Mouse (Mus musculus) hindbrain, postnatal 0 days (tissue): ENCODE data around the gene Pgf. TPM values are rescaled to one million over a fixed set of nuclear protein-coding genes. Genes with fewer than 3 reads are reported as not detected.

Experiments
- ATAC-seq: fragments of 200-750 bp; cut with Nextera tagmentation; 2 replicates; pipeline ENCODE4 v1.8.0; 2017; ENCODE audit warnings: mild to moderate bottlenecking, moderate TSS enrichment, moderate library complexity
- DNase-seq: peaks from one replicate; pipeline ENCODE4 v3.0.0-alpha.2; 2015; ENCODE audit warnings: low spot score
- H3K27ac ChIP-seq: fragments of 300-500 bp; sonication (generic); 2 replicates; pipeline ENCODE4 v1.5.1; 2014; ENCODE audit warnings: mild to moderate bottlenecking
- H3K27me3 ChIP-seq: fragments of 300-500 bp; sonication (generic); 2 replicates; pipeline ENCODE4 v1.6.1; 2014; ENCODE audit warnings: low read length, mixed read lengths; ENCODE audit not compliant: insufficient read depth
- H3K36me3 ChIP-seq: fragments of 300-500 bp; sonication (generic); 2 replicates; pipeline ENCODE4 v1.6.1; 2014; ENCODE audit warnings: low read length, mixed read lengths; ENCODE audit not compliant: insufficient read depth
- H3K4me1 ChIP-seq: fragments of 300-500 bp; sonication (generic); 2 replicates; pipeline ENCODE4 v1.6.1; 2014; ENCODE audit warnings: antibody characterized with exemption, low read length, mixed read lengths; ENCODE audit not compliant: insufficient read depth
- H3K4me2 ChIP-seq: fragments of 300-500 bp; sonication (generic); 2 replicates; pipeline ENCODE4 v1.6.1; 2014; ENCODE audit warnings: low read depth, mild to moderate bottlenecking, low read length, moderate library complexity, mixed read lengths
- H3K4me3 ChIP-seq: fragments of 300-500 bp; sonication (generic); 2 replicates; pipeline ENCODE4 v1.5.1; 2014; ENCODE audit warnings: low read length
- H3K9ac ChIP-seq: fragments of 300-500 bp; sonication (generic); replicated peaks from 2 replicates; pipeline ENCODE4 v1.6.1; 2014; ENCODE audit warnings: mild to moderate bottlenecking, low read length, moderate library complexity, mixed read lengths
- H3K9me3 ChIP-seq: fragments of 300-500 bp; sonication (generic); 2 replicates; pipeline ENCODE4 v1.6.1; 2016; ENCODE audit warnings: low read length, mixed read lengths
- CTCF ChIP-seq: IDR thresholded peaks from 2 replicates; pipeline ENCODE4 v1.5.1; 2016; ENCODE audit warnings: antibody characterized with exemption, control low read depth, low read depth
- WGBS: fragments of 180-500 bp; shearing (Covaris S2); extraction: QIAGEN DNeasy Blood & Tissue Kit; methylation state at CpG from one replicate; pipeline ENCODE4 v1.1.7; 2014; 5-methylcytosine and 5-hydroxymethylcytosine counted together
- polyA plus RNA-seq: library from polyadenylated mRNA; unstranded; fragments of >200 nt; fragmentation: Nextera tagmentation; extraction: Ambion mirVana; gene quantifications from 2 replicates; pipeline ENCODE4 v1.2.1, GENCODE M21; 2015
- total RNA-seq: library from RNA; depleted of rRNA; stranded (reverse); fragments of >200 nt; gene quantifications from 2 replicates; pipeline ENCODE4 v1.2.3, GENCODE M21; 2014; rRNA removed

Gene Pgf
- total and polyA plus RNA-seq, 2 experiments from 2014 or later, result 5.0 to 10.0 TPM

GRCm38 (mm10) chr12:85129426-85129978, 48.1 kb downstream of the Pgf start:
- Histone ChIP-seq H3K9me3 (no peaks in the 10 kb centered on the region), H3K27ac (no peak overlapping the region), H3K36me3 (peaks cover 67% of the 10 kb centered on the region), H3K4me1 (no peaks in the 10 kb centered on the region), H3K27me3 (no peaks in the 10 kb centered on the region), H3K4me2 (no peak overlapping the region), H3K4me3 (no peak overlapping the region), H3K9ac (no peak overlapping the region)
- DNase-seq (no peak), ATAC-seq (no peak)
- TF ChIP-seq CTCF, result no peak
- WGBS, result 92% methylated on average over 9 of the region's 9 CpGs

- H3K9ac ChIP-seq, result no peak overlapping the region
- WGBS, result 63% methylated on average over 8 of the region's 8 CpGs
- no peaks in the 10 kb centered on the region for H3K4me1 ChIP-seq
- no peaks in the 10 kb centered on the region for H3K27me3 ChIP-seq
- no peaks in the 10 kb centered on the region for H3K9me3 ChIP-seq
- H3K27ac ChIP-seq, result no peak overlapping the region
- H3K4me3 ChIP-seq, result no peak overlapping the region
- peaks cover 65% of the 10 kb centered on the region for H3K36me3 ChIP-seq
- DNase-seq (peak; percentile 33), ATAC-seq (0 out of 2 replicates have a peak, but pooled peaks have one; percentile 51)
- TF ChIP-seq CTCF, result no peak
- H3K4me2 ChIP-seq, result no peak overlapping the region
Observed at GRCm38 (mm10) chr12:85126986-85127603, 50.5 kb downstream of the Pgf start.

- Histone ChIP-seq H3K4me1 (no peaks in the 10 kb centered on the region), H3K27me3 (no peaks in the 10 kb centered on the region), H3K27ac (no peak overlapping the region), H3K4me3 (no peak overlapping the region), H3K36me3 (peaks cover 52% of the 10 kb centered on the region), H3K4me2 (no peak overlapping the region), H3K9me3 (no peaks in the 10 kb centered on the region), H3K9ac (no peak overlapping the region)
- ATAC-seq (no peak), DNase-seq (no peak)
- no peak for TF ChIP-seq CTCF
- 90% methylated on average over 5 of the region's 5 CpGs for WGBS
Observed at GRCm38 (mm10) chr12:85124751-85125150, 52.8 kb downstream of the Pgf start.

- Histone ChIP-seq H3K4me1 (no peaks in the 10 kb centered on the region), H3K4me2 (no peak overlapping the region), H3K9me3 (no peaks in the 10 kb centered on the region), H3K27ac (no peak overlapping the region), H3K27me3 (no peaks in the 10 kb centered on the region), H3K9ac (no peak overlapping the region), H3K4me3 (no peak overlapping the region), H3K36me3 (peaks cover 53% of the 10 kb centered on the region)
- no peak for ATAC-seq
- no peak for TF ChIP-seq CTCF
- WGBS, result 93% methylated on average over 11 of the region's 11 CpGs
- no peak for DNase-seq
Observed at GRCm38 (mm10) chr12:85123645-85124044, 53.9 kb downstream of the Pgf start.

- WGBS, result 91% methylated on average over 9 of the region's 9 CpGs
- DNase-seq, result no peak
Observed at GRCm38 (mm10) chr12:85123108-85123530, 54.5 kb downstream of the Pgf start.

GRCm38 (mm10) chr12:85121806-85122459, 55.7 kb downstream of the Pgf start:
- ATAC-seq, result no peak

More at GRCm38 (mm10) chr12:85123108-85123530, 54.5 kb downstream of the Pgf start:
- no peak for ATAC-seq
- Histone ChIP-seq H3K36me3 (peaks cover 48% of the 10 kb centered on the region), H3K27me3 (no peaks in the 10 kb centered on the region), H3K27ac (no peak overlapping the region), H3K4me3 (no peak overlapping the region), H3K4me1 (no peaks in the 10 kb centered on the region), H3K9ac (no peak overlapping the region), H3K4me2 (no peak overlapping the region), H3K9me3 (no peaks in the 10 kb centered on the region)
- no peak for TF ChIP-seq CTCF

More at GRCm38 (mm10) chr12:85121806-85122459, 55.7 kb downstream of the Pgf start:
- H3K9me3 ChIP-seq, result no peaks in the 10 kb centered on the region
- no peak overlapping the region for H3K4me3 ChIP-seq
- no peak for TF ChIP-seq CTCF
- H3K27me3 ChIP-seq, result no peaks in the 10 kb centered on the region
- DNase-seq, result no peak
- H3K4me2 ChIP-seq, result no peak overlapping the region
- H3K36me3 ChIP-seq, result peaks cover 49% of the 10 kb centered on the region
- H3K9ac ChIP-seq, result no peak overlapping the region
- no peak overlapping the region for H3K27ac ChIP-seq
- WGBS, result 69% methylated on average over 9 of the region's 9 CpGs
- no peaks in the 10 kb centered on the region for H3K4me1 ChIP-seq

Other genes starting within 250 kb of the Pgf start
- 24.9 and 31.3 TPM in 2 replicates for gene Fcf1, start 206.9 kb downstream of the Pgf start, total RNA-seq
- 69.7 and 78.5 TPM in 2 replicates for gene Fcf1, start 206.9 kb downstream of the Pgf start, polyA plus RNA-seq
- gene Arel1, start 206.9 kb downstream of the Pgf start, total RNA-seq, result 83.7 and 86.6 TPM in 2 replicates
- 27.5 and 27.6 TPM in 2 replicates for gene Arel1, start 206.9 kb downstream of the Pgf start, polyA plus RNA-seq
- gene Ylpm1, start 181.5 kb downstream of the Pgf start, total RNA-seq, result 30.5 and 35.8 TPM in 2 replicates
- 23.5 and 24.4 TPM in 2 replicates for gene Ylpm1, start 181.5 kb downstream of the Pgf start, polyA plus RNA-seq
- gene Prox2, start 67.0 kb downstream of the Pgf start, total RNA-seq, result 0.68 and 0.79 TPM in 2 replicates
- 1.4 and 2.0 TPM in 2 replicates for gene Prox2, start 67.0 kb downstream of the Pgf start, polyA plus RNA-seq
- 104 and 115 TPM in 2 replicates for gene Dlst, start 67.0 kb downstream of the Pgf start, total RNA-seq
- 104 and 108 TPM in 2 replicates for gene Dlst, start 67.0 kb downstream of the Pgf start, polyA plus RNA-seq
- 42.0 TPM in 2 replicates for gene Rps6kl1, start 26.5 kb downstream of the Pgf start, total RNA-seq
- 29.3 and 30.8 TPM in 2 replicates for gene Rps6kl1, start 26.5 kb downstream of the Pgf start, polyA plus RNA-seq
- gene Eif2b2, start 41.7 kb upstream of the Pgf start, total RNA-seq, result 38.9 and 91.0 TPM in 2 replicates
- gene Eif2b2, start 41.7 kb upstream of the Pgf start, polyA plus RNA-seq, result 86.6 and 87.9 TPM in 2 replicates
- 5.5 and 9.9 TPM in 2 replicates for gene Mlh3, start 92.8 kb upstream of the Pgf start, total RNA-seq
- 4.9 and 5.1 TPM in 2 replicates for gene Mlh3, start 92.8 kb upstream of the Pgf start, polyA plus RNA-seq
- 17.9 and 18.2 TPM in 2 replicates for gene Acyp1, start 110.6 kb upstream of the Pgf start, total RNA-seq
- 50.9 and 55.8 TPM in 2 replicates for gene Acyp1, start 110.6 kb upstream of the Pgf start, polyA plus RNA-seq
- gene Zc2hc1c, start 110.8 kb upstream of the Pgf start, total RNA-seq, result 1.1 and 1.3 TPM in 2 replicates
- 1.4 and 1.5 TPM in 2 replicates for gene Zc2hc1c, start 110.8 kb upstream of the Pgf start, polyA plus RNA-seq
- 20.5 and 21.5 TPM in 2 replicates for gene Nek9, start 161.6 kb upstream of the Pgf start, total RNA-seq
- 8.9 and 10.5 TPM in 2 replicates for gene Nek9, start 161.6 kb upstream of the Pgf start, polyA plus RNA-seq
- gene Tmed10, start 197.1 kb upstream of the Pgf start, total RNA-seq, result 55.0 and 59.3 TPM in 2 replicates
- 222 and 224 TPM in 2 replicates for gene Tmed10, start 197.1 kb upstream of the Pgf start, polyA plus RNA-seq